Mouse (Mus musculus): ENCODE results near the gene Fam69a. TPM values are rescaled to one million over a fixed set of nuclear protein-coding genes. Genes with fewer than 3 reads are reported as not detected.
A peak's percentile ranks its signal among the peaks of the same experiment; 100 is the strongest.
"Not testable (repeated sequence)": the region's sequence is repeated elsewhere in the genome, so short reads cannot be mapped to it uniquely, and the experiment has no call there.

Gene Fam69a
- polyA plus RNA-seq (2012; rRNA removed), result 1.6 and 2.2 TPM in 2 replicates

GRCm38 (mm10) chr5:107986967-107987834 is at the start of gene Fam69a:
Gene Fam69a, minus strand, starts transcription at chr5:107987085.
- DNase-seq (ENCODE audit: low read depth in 1 of 2, low spot score in 2 of 2), result peak; percentile 61 to 85

GRCm38 (mm10) chr5:108035523-108035922 is 48.6 kb upstream of the Fam69a start:
- no peaks in the 10 kb centered on the region for H3K4me1 ChIP-seq (ENCODE audit: control insufficient read depth, insufficient read depth, insufficient read length)
- H3K27ac ChIP-seq (ENCODE audit: insufficient read depth, low read length), result no peak overlapping the region
- no peak for TF ChIP-seq CTCF (IDR thresholded peaks at IDR 0.05; ENCODE audit: extremely low read depth, insufficient read depth, insufficient read length, insufficient replicate concordance)
- TF ChIP-seq POLR2A (IDR thresholded peaks at IDR 0.05; ENCODE audit: low read depth, low read length), result no peak
- H3K4me3 ChIP-seq (ENCODE audit: extremely low read depth, insufficient read depth, insufficient read length), result no peak overlapping the region
- 66% methylated on average over 2 of the region's 2 CpGs for WGBS
- H3K27me3 ChIP-seq (ENCODE audit: control insufficient read depth, insufficient read depth, low read length), result no peaks in the 10 kb centered on the region
- H3K36me3 ChIP-seq (ENCODE audit: control insufficient read depth, insufficient read depth, low read length), result no peaks in the 10 kb centered on the region
- DNase-seq (ENCODE audit: low read depth in 1 of 2, low spot score in 2 of 2), result no peak

More at GRCm38 (mm10) chr5:107986967-107987834, at the start of gene Fam69a:
- peak within 1 kb of the TSS; percentile 94 for H3K27ac ChIP-seq (ENCODE audit: insufficient read depth, low read length)
- H3K27me3 ChIP-seq (ENCODE audit: control insufficient read depth, insufficient read depth, low read length), result no peaks in the 10 kb centered on the region
- under 1% methylated on average over 54 of the region's 91 CpGs for WGBS
- H3K4me1 ChIP-seq (ENCODE audit: control insufficient read depth, insufficient read depth, insufficient read length), result peaks cover 8% of the 10 kb centered on the region
- no peaks in the 10 kb centered on the region; the same call in 1 of the 2 replicates for H3K36me3 ChIP-seq (ENCODE audit: control insufficient read depth, insufficient read depth, low read length)
- peak within 1 kb of the TSS; percentile 79 for H3K4me3 ChIP-seq (ENCODE audit: extremely low read depth, insufficient read depth, insufficient read length)
- TF ChIP-seq POLR2A (IDR thresholded peaks at IDR 0.05; ENCODE audit: low read depth, low read length) (peak; percentile 18; the same call in 1 of the 2 replicates), CTCF (IDR thresholded peaks at IDR 0.05; ENCODE audit: extremely low read depth, insufficient read depth, insufficient read length, insufficient replicate concordance) (no peak)

- no peak for TF ChIP-seq POLR2A (IDR thresholded peaks at IDR 0.05; ENCODE audit: low read depth, low read length)
- TF ChIP-seq CTCF (IDR thresholded peaks at IDR 0.05; ENCODE audit: extremely low read depth, insufficient read depth, insufficient read length, insufficient replicate concordance), result no peak
- H3K27me3 ChIP-seq (ENCODE audit: control insufficient read depth, insufficient read depth, low read length), result no peaks in the 10 kb centered on the region
- H3K4me1 ChIP-seq (ENCODE audit: control insufficient read depth, insufficient read depth, insufficient read length), result no peaks in the 10 kb centered on the region
- no peaks in the 10 kb centered on the region for H3K36me3 ChIP-seq (ENCODE audit: control insufficient read depth, insufficient read depth, low read length)
- H3K27ac ChIP-seq (ENCODE audit: insufficient read depth, low read length), result no peak overlapping the region
- DNase-seq (ENCODE audit: low read depth in 1 of 2, low spot score in 2 of 2), result peak in 1 of 2 experiments; percentile 52
- 36% methylated on average over 4 of the region's 4 CpGs for WGBS
- no peak overlapping the region for H3K4me3 ChIP-seq (ENCODE audit: extremely low read depth, insufficient read depth, insufficient read length)
Measured at GRCm38 (mm10) chr5:108034194-108034593, 47.3 kb upstream of the Fam69a start.

GRCm38 (mm10) chr5:108031267-108031666 is 44.4 kb upstream of the Fam69a start:
- WGBS, result 89% methylated on average over 4 of the region's 4 CpGs

GRCm38 (mm10) chr5:108029968-108030367 is 43.1 kb upstream of the Fam69a start:
- Histone ChIP-seq H3K36me3 (ENCODE audit: control insufficient read depth, insufficient read depth, low read length) (no peaks in the 10 kb centered on the region), H3K4me3 (ENCODE audit: extremely low read depth, insufficient read depth, insufficient read length) (no peak overlapping the region), H3K27me3 (ENCODE audit: control insufficient read depth, insufficient read depth, low read length) (no peaks in the 10 kb centered on the region), H3K27ac (ENCODE audit: insufficient read depth, low read length) (no peak overlapping the region), H3K4me1 (ENCODE audit: control insufficient read depth, insufficient read depth, insufficient read length) (no peaks in the 10 kb centered on the region)
- no peak for DNase-seq (ENCODE audit: low read depth in 1 of 2, low spot score in 2 of 2)
- WGBS, result 74% methylated on average over 2 of the region's 2 CpGs
- no peak for TF ChIP-seq POLR2A (IDR thresholded peaks at IDR 0.05; ENCODE audit: low read depth, low read length)
- no peak for TF ChIP-seq CTCF (IDR thresholded peaks at IDR 0.05; ENCODE audit: extremely low read depth, insufficient read depth, insufficient read length, insufficient replicate concordance)

More at GRCm38 (mm10) chr5:108031267-108031666, 44.4 kb upstream of the Fam69a start:
- TF ChIP-seq POLR2A (IDR thresholded peaks at IDR 0.05; ENCODE audit: low read depth, low read length), result no peak
- TF ChIP-seq CTCF (IDR thresholded peaks at IDR 0.05; ENCODE audit: extremely low read depth, insufficient read depth, insufficient read length, insufficient replicate concordance), result no peak
- no peaks in the 10 kb centered on the region for H3K27me3 ChIP-seq (ENCODE audit: control insufficient read depth, insufficient read depth, low read length)
- no peak overlapping the region for H3K4me3 ChIP-seq (ENCODE audit: extremely low read depth, insufficient read depth, insufficient read length)
- no peak overlapping the region for H3K27ac ChIP-seq (ENCODE audit: insufficient read depth, low read length)
- DNase-seq (ENCODE audit: low read depth in 1 of 2, low spot score in 2 of 2), result no peak
- H3K36me3 ChIP-seq (ENCODE audit: control insufficient read depth, insufficient read depth, low read length), result no peaks in the 10 kb centered on the region
- H3K4me1 ChIP-seq (ENCODE audit: control insufficient read depth, insufficient read depth, insufficient read length), result no peaks in the 10 kb centered on the region

GRCm38 (mm10) chr5:108028797-108029536 is 42.1 kb upstream of the Fam69a start:
- H3K36me3 ChIP-seq (ENCODE audit: control insufficient read depth, insufficient read depth, low read length); DNase-seq (ENCODE audit: low read depth in 1 of 2, low spot score in 2 of 2); H3K27me3 ChIP-seq (ENCODE audit: control insufficient read depth, insufficient read depth, low read length); H3K4me3 ChIP-seq (ENCODE audit: extremely low read depth, insufficient read depth, insufficient read length); H3K4me1 ChIP-seq (ENCODE audit: control insufficient read depth, insufficient read depth, insufficient read length); H3K27ac ChIP-seq (ENCODE audit: insufficient read depth, low read length): not testable (repeated sequence)
- 92% methylated on average over 7 of the region's 7 CpGs for WGBS
